Mouse (Mus musculus) hindbrain, embryonic 11.5 days (tissue): ENCODE results near the gene Elovl2. TPM values are rescaled to one million over a fixed set of nuclear protein-coding genes. Genes with fewer than 3 reads are reported as not detected.
A peak's percentile ranks its signal among the peaks of the same experiment; 100 is the strongest.
"Not testable (repeated sequence)": the region's sequence is repeated elsewhere in the genome, so short reads cannot be mapped to it uniquely, and the experiment has no call there.

Experiments used
- ATAC-seq: fragments of 200-750 bp; cut with Nextera tagmentation; 2 replicates; pipeline ENCODE4 v1.8.0; 2017; ENCODE audit warnings: mild to moderate bottlenecking, moderate TSS enrichment, moderate library complexity; ENCODE audit not compliant: low FRiP score
- DNase-seq: peaks from one replicate; pipeline ENCODE4 v3.0.0-alpha.2; 2015; ENCODE audit warnings: low spot score
- H3K27ac ChIP-seq: fragments of 300-500 bp; sonication (generic); 2 replicates; pipeline ENCODE4 v1.5.1; 2014; ENCODE audit warnings: mild to moderate bottlenecking, low read depth, low read length
- H3K27me3 ChIP-seq: fragments of 300-500 bp; sonication (generic); 2 replicates; pipeline ENCODE4 v1.6.1; 2014; ENCODE audit warnings: mild to moderate bottlenecking, low read length, moderate library complexity, mixed read lengths; ENCODE audit not compliant: control insufficient read depth, insufficient read depth
- H3K36me3 ChIP-seq: fragments of 300-500 bp; sonication (generic); 2 replicates; pipeline ENCODE4 v1.6.1; 2014; ENCODE audit warnings: mild to moderate bottlenecking, low read length, moderate library complexity, mixed read lengths; ENCODE audit not compliant: control insufficient read depth, insufficient read depth
- H3K4me1 ChIP-seq: fragments of 300-500 bp; sonication (generic); replicated peaks from 2 replicates; pipeline ENCODE4 v1.6.1; 2014; ENCODE audit warnings: low read length, mixed read lengths; ENCODE audit not compliant: control insufficient read depth, insufficient read depth
- H3K4me2 ChIP-seq: fragments of 300-500 bp; sonication (generic); replicated peaks from 2 replicates; pipeline ENCODE4 v1.6.1; 2014; ENCODE audit warnings: mild to moderate bottlenecking, low read depth, low read length
- H3K4me3 ChIP-seq: fragments of 300-500 bp; sonication (generic); 2 replicates; pipeline ENCODE4 v1.5.1; 2014; ENCODE audit warnings: low read depth, low read length
- H3K9ac ChIP-seq: fragments of 300-500 bp; sonication (generic); 2 replicates; pipeline ENCODE4 v1.6.1; 2014; ENCODE audit warnings: low read depth, low read length
- H3K9me3 ChIP-seq: fragments of 300-500 bp; sonication (generic); 2 replicates; pipeline ENCODE4 v1.6.1; 2016; ENCODE audit warnings: low read length; ENCODE audit not compliant: control insufficient read depth
- WGBS: fragments of 180-500 bp; shearing (Covaris S2); extraction: QIAGEN DNeasy Blood & Tissue Kit; methylation state at CpG from one replicate; pipeline ENCODE4 v1.1.7; 2014; 5-methylcytosine and 5-hydroxymethylcytosine counted together
- polyA plus RNA-seq: library from polyadenylated mRNA; unstranded; fragments of >200 nt; fragmentation: Nextera tagmentation; extraction: Ambion mirVana; gene quantifications from 2 replicates; pipeline ENCODE4 v1.2.1, GENCODE M21; 2014

Elovl2 gene
- polyA plus RNA-seq, 1 experiment from 2014 or later: 37.3 TPM

DNA sequence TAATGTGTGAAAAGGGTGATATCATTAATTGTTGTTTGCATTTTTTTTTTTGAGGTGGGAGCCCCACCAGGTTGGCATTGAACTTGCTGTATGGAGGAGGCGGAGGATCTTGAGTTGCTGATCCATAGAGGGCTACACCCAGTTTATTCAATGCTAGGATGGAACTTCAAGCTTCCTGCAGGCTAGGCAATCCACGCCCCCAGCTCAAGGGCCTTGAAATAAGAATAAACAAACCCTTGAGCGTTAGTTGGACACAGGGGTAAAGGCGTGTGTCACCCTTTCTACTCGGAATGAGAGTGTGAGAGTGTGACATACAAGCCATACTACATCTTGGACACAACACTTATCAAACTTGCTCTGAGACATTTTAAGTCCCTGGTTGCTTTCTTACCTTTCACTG lies 31.5 kb upstream of the Elovl2 start:
- Histone ChIP-seq H3K9me3 (no peaks in the 10 kb centered on the region), H3K9ac (no peak overlapping the region), H3K27ac (no peak overlapping the region), H3K4me2 (no peak overlapping the region), H3K4me1 (no peaks in the 10 kb centered on the region), H3K27me3 (no peaks in the 10 kb centered on the region), H3K4me3 (no peak overlapping the region), H3K36me3 (no peaks in the 10 kb centered on the region)
- no peak for ATAC-seq
- WGBS: 83% methylated on average over 5 of the region's 5 CpGs
- no peak for DNase-seq

DNA sequence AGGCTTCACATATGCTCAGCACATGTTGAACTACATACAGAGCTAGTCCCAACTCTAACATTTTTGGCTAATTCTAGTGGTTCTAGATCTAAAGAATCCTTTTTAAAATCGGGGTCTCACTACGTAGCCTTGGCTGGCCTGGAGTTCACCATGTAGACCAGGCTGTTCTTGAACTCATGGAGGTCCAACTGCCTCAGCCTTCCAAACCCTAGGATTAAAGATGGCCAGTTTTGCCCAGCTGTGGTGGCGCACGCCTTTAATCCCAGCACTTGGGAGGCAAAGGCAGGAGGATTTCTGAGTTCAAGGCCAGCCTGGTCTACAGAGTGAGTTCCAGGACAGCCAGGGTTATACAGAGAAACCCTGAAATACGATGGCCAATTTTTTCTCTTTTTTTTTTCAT lies 31.0 kb upstream of the Elovl2 start:
- H3K27ac ChIP-seq, H3K4me1 ChIP-seq, H3K4me2 ChIP-seq, ATAC-seq, H3K36me3 ChIP-seq, H3K27me3 ChIP-seq, H3K9ac ChIP-seq, DNase-seq, H3K9me3 ChIP-seq, H3K4me3 ChIP-seq: not testable (repeated sequence)
- WGBS: 91% methylated on average over 5 of the region's 5 CpGs

GRCm38 (mm10) chr13:41250318-41250981 lies 30.2 kb upstream of the Elovl2 start:
- Histone ChIP-seq H3K9me3 (no peaks in the 10 kb centered on the region), H3K4me3 (peak overlapping the region; percentile 71), H3K4me1 (no peaks in the 10 kb centered on the region), H3K9ac (peak overlapping the region; percentile 64), H3K4me2 (peak overlapping the region; percentile 80), H3K36me3 (no peaks in the 10 kb centered on the region), H3K27me3 (no peaks in the 10 kb centered on the region), H3K27ac (no peak overlapping the region)
- DNase-seq (peak; percentile 58), ATAC-seq (no peak)
- WGBS: 3% methylated on average over 27 of the region's 27 CpGs

DNA sequence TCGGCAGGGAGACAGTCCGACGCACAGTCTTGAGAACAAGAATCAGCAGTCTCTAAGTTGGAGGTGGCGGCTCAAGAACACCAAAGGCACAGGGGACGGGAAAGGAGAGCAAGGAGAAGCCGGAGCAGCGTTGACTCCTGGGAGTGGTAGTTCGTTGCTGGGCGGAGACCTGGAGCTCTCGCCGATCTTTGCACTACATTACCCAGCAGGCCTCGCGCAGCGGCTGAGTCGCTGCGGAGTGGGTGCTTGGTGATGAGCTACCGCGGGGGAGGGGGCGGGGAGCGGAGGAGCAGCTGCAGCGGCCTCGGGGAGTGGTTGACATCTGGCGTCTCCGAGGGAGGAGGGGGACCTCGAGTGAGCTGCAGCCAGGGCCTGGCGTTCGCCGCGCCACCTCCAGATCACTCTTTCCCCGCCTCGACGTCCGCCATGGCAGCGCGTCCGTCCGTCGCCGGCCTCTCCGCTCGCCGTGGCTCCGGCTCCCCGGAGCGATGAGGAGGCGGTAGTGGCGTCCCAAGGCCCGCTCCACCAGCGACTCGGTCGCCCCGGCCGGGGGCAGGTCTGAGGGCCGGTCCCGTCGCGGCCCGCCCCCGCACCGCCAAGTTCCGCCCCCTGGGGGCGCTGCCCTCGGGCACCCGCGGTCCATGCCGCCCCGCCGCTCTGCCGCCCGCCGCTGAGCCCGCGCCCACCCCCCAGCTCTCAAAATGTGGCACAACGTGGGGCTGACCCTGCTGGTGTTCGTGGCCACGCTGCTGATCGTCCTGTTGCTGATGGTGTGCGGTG lies 29.5 kb upstream of the Elovl2 start, which contains the start of gene Smim13:
TSS of gene Smim13 (plus strand) at position 307 of the 780 bp plus-strand sequence.
- 0% methylated on average over 61 of the region's 78 CpGs for WGBS
- Histone ChIP-seq H3K36me3 (no peaks in the 10 kb centered on the region), H3K9ac (peak within 1 kb of the TSS; percentile 64), H3K27me3 (no peaks in the 10 kb centered on the region), H3K4me1 (no peaks in the 10 kb centered on the region), H3K27ac (peak within 1 kb of the TSS; percentile 77; the same call in 1 of the 2 replicates), H3K9me3 (no peaks in the 10 kb centered on the region), H3K4me3 (peak within 1 kb of the TSS; percentile 71), H3K4me2 (peak within 1 kb of the TSS; percentile 80)
- ATAC-seq (peak; percentile 99), DNase-seq (peak; percentile 97)

GRCm38 (mm10) chr13:41248751-41249520 lies 28.7 kb upstream of the Elovl2 start:
- Histone ChIP-seq H3K4me3 (peak overlapping the region; percentile 71), H3K4me2 (peak overlapping the region; percentile 26), H3K9me3 (no peaks in the 10 kb centered on the region), H3K27me3 (no peaks in the 10 kb centered on the region), H3K4me1 (no peaks in the 10 kb centered on the region), H3K27ac (no peak overlapping the region), H3K36me3 (no peaks in the 10 kb centered on the region), H3K9ac (peak overlapping the region; percentile 1; the same call in 1 of the 2 replicates)
- ATAC-seq (peak; percentile 10; the same call in 1 of the 2 replicates), DNase-seq (no peak)
- WGBS: 48% methylated on average over 12 of the region's 12 CpGs

GRCm38 (mm10) chr13:41244306-41244830 lies 24.2 kb upstream of the Elovl2 start:
- ATAC-seq (no peak), DNase-seq (no peak)
- Histone ChIP-seq H3K9ac (no peak overlapping the region), H3K4me1 (no peaks in the 10 kb centered on the region), H3K36me3 (no peaks in the 10 kb centered on the region), H3K27me3 (no peaks in the 10 kb centered on the region), H3K4me3 (no peak overlapping the region), H3K27ac (no peak overlapping the region), H3K4me2 (no peak overlapping the region), H3K9me3 (no peaks in the 10 kb centered on the region)
- 69% methylated on average over 6 of the region's 6 CpGs for WGBS

DNA sequence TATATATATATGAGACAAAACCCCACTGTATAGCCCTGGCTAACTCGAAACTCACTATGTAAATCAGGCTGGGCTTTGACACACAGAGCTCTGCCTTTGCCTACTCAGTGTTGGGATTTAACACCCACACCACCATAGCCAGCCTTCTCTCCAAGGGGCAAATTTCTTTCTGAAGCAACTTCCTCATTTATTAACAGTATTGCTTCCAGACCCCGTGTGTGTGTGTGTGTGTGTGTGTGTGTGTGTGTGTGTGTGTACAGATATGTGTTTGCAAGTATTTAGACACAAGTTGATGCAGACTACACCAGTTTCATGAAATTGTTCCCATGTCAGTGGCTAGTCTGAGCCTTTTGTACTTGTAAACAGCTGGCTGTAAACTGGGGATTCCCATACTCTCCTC lies 21.4 kb upstream of the Elovl2 start:
- H3K9me3 ChIP-seq: no peaks in the 10 kb centered on the region
- no peak overlapping the region for H3K4me3 ChIP-seq
- H3K9ac ChIP-seq: no peak overlapping the region
- no peaks in the 10 kb centered on the region for H3K27me3 ChIP-seq
- no peak overlapping the region for H3K4me2 ChIP-seq
- DNase-seq (no peak), ATAC-seq (no peak)
- WGBS: 85% methylated on average over 2 of the region's 2 CpGs
- H3K36me3 ChIP-seq: no peaks in the 10 kb centered on the region
- no peak overlapping the region for H3K27ac ChIP-seq
- no peaks in the 10 kb centered on the region for H3K4me1 ChIP-seq

GRCm38 (mm10) chr13:41238805-41239130 lies 18.6 kb upstream of the Elovl2 start:
- H3K4me3 ChIP-seq: no peak overlapping the region
- no peaks in the 10 kb centered on the region for H3K4me1 ChIP-seq
- H3K27me3 ChIP-seq: no peaks in the 10 kb centered on the region
- no peak overlapping the region for H3K27ac ChIP-seq
- ATAC-seq (no peak), DNase-seq (peak; percentile 68)
- H3K9me3 ChIP-seq: no peaks in the 10 kb centered on the region
- no peaks in the 10 kb centered on the region for H3K36me3 ChIP-seq
- WGBS: 14% methylated on average over 5 of the region's 5 CpGs
- no peak overlapping the region for H3K9ac ChIP-seq
- no peak overlapping the region for H3K4me2 ChIP-seq
